Mouse (Mus musculus): Measurements from ENCODE around the gene Noxred1. TPM values are rescaled to one million over a fixed set of nuclear protein-coding genes. Genes with fewer than 3 reads are reported as not detected.

The Noxred1 gene
- total RNA-seq, 2 experiments from 2014 or later = 1.7 to 2.0 TPM

- no peak for TF ChIP-seq CTCF (conservative IDR thresholded peaks at IDR 0.05)
- DNase-seq (ENCODE audit: low spot score in 2 of 2) = peak in 1 of 2 experiments; percentile 10
- H3K27ac ChIP-seq = peak overlapping the region; percentile 21; the same call in 1 of the 2 replicates
- no peak overlapping the region for H3K4me3 ChIP-seq
Measured at GRCm38 (mm10) chr12:87175194-87175946, 63.2 kb downstream of the Noxred1 start.

Small RNA genes lying within 50 kb of the gene (microRNA-seq; reads per million reads assigned to microRNA genes)
- 0 reads per million in 2 experiments for gene Gm47293

Other genes with a start within 250 kb of the Noxred1 start
- gene Zdhhc22, start 248.3 kb downstream of the Noxred1 start, total RNA-seq (2021) = 1 to 10 TPM; 8.6 to 9.0 TPM
- 10 to 100 TPM; 38.1 to 39.3 TPM for gene Tmem63c, start 217.4 kb downstream of the Noxred1 start, total RNA-seq (2021)
- 1 to 10 TPM; 1.9 to 2.5 TPM for gene Ngb, start 136.2 kb downstream of the Noxred1 start, total RNA-seq (2021)
- 10 to 100 TPM; 48.7 to 50.9 TPM for gene Gstz1, start 91.6 kb downstream of the Noxred1 start, total RNA-seq (2021)
- gene Pomt2, start 90.8 kb downstream of the Noxred1 start, total RNA-seq (2021) = 10 to 100 TPM; 16.4 to 16.5 TPM
- gene Samd15, start 39.0 kb downstream of the Noxred1 start, total RNA-seq (2021) = 1 to 10 TPM; 3.5 to 4.8 TPM
- 10 to 100 TPM; 25.6 to 26.4 TPM for gene Tmed8, start 38.3 kb downstream of the Noxred1 start, total RNA-seq (2021)
- gene Vipas39, start 27.5 kb upstream of the Noxred1 start, total RNA-seq (2021) = 10 to 100 TPM; 58.2 to 64.0 TPM
- gene Ahsa1, start 27.7 kb upstream of the Noxred1 start, total RNA-seq (2021) = 100 to 1,000 TPM; 174 to 176 TPM
- under 1 TPM; 0.32 to 0.33 TPM for gene Ism2, start 61.0 kb upstream of the Noxred1 start, total RNA-seq (2021)
- gene Sptlc2, start 149.6 kb upstream of the Noxred1 start, total RNA-seq (2021) = 10 to 100 TPM; 26.0 to 33.8 TPM
- 100 to 1,000 TPM in 1 of 2 experiments, 10 to 100 TPM in 1; 92.6 to 101 TPM for gene Slirp, start 205.2 kb upstream of the Noxred1 start, total RNA-seq (2021)
- gene Alkbh1, start 205.3 kb upstream of the Noxred1 start, total RNA-seq (2021) = 10 to 100 TPM; 18.1 to 18.6 TPM
- 10 to 100 TPM; 61.3 to 69.2 TPM for gene Snw1, start 233.5 kb upstream of the Noxred1 start, total RNA-seq (2021)